Mouse (Mus musculus): ENCODE measurements around the gene Gm8220. TPM values are rescaled to one million over a fixed set of nuclear protein-coding genes. Genes with fewer than 3 reads are reported as not detected.
"Not testable (repeated sequence)": the region's sequence is repeated elsewhere in the genome, so short reads cannot be mapped to it uniquely, and the experiment has no call there.

Gm8220 gene
- not detected in 2 replicates for polyA plus RNA-seq (2016; fragmentation: Nextera tagmentation; extraction: Ambion mirVana)

DNA sequence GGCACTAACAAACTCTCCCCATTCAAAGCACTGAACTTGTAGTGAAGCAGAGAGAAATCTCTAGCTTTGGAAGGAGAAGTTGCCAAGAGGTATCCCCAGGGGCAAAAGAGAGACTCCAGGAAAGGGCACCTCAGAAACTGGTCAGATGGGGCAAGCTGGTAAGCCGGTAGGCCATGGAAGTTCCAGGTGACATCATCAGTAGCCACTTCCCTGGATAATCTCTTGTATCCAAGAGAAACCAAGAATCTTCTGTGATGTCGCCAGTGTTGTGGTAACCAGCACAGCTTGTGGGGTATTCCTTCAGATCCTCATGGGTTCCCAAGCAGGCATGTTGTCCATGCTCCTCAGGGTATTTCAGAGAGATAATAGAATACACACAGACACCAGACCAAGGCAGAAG, at the start of gene Gm8220:
Gene Gm8220, plus strand, starts transcription at position 301 of the 400 bp plus-strand sequence.
- 84% methylated on average over 2 of the region's 2 CpGs for WGBS
- not testable (repeated sequence) for H3K36me3 ChIP-seq

DNA sequence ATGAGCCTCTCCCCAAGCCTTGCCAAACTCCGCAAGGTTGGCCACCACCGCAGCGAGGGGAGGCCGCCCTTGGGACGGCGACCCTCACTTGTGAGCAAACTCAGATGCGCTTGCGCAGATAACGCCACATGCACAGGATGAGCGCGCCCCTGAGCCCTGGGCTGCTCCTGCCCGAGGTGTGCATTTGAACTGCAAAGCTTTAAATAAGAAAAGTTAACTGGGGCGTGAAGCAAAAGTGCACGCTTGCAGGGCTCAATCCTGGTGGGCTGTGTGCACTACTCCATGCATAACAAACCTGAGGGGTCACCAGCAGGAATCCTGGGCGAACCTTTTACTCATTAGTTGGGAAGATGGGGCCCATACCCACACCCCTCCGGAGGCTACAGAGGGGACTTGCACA, 37.3 kb upstream of the Gm8220 start:
- no peaks in the 10 kb centered on the region for H3K4me1 ChIP-seq (replicated peaks)
- no peak overlapping the region for H3K4me3 ChIP-seq
- WGBS: 92% methylated on average over 16 of the region's 16 CpGs
- H3K27ac ChIP-seq: no peak overlapping the region
- no peaks in the 10 kb centered on the region for H3K27me3 ChIP-seq (ENCODE audit: insufficient read depth, poor library complexity, severe bottlenecking)
- DNase-seq (ENCODE audit: low spot score): no peak
- H3K36me3 ChIP-seq: no peaks in the 10 kb centered on the region
- peaks cover 17% of the 10 kb centered on the region; the same call in 1 of the 2 replicates for H3K9me3 ChIP-seq

More for the DNA sequence above, at the start of gene Gm8220:
- not testable (repeated sequence) for H3K27ac ChIP-seq; H3K4me1 ChIP-seq (replicated peaks); H3K27me3 ChIP-seq (ENCODE audit: insufficient read depth, poor library complexity, severe bottlenecking); DNase-seq (ENCODE audit: low spot score); H3K9me3 ChIP-seq; H3K4me3 ChIP-seq

DNA sequence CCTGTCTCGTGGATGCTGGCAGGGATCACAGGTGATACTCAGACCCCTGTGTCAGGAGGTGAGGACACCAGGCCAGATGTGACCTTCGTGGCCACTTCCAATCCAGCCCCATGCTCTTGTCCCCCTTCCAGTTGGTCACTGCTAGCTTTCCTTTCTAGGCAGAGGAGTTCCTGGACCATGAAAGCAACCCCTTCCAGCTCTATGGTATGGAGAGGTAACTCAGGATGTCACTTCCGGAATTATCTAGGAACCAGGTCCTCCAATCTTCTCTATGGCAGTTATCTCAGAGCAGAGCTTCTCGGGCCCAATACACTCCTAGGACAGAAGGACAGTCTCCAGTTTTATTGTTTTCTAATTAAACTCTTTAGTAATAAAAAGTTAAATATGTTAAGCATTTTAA, 26.7 kb downstream of the Gm8220 start:
- not testable (repeated sequence) for H3K27me3 ChIP-seq (ENCODE audit: insufficient read depth, poor library complexity, severe bottlenecking); H3K4me1 ChIP-seq (replicated peaks); H3K4me3 ChIP-seq; DNase-seq (ENCODE audit: low spot score); H3K9me3 ChIP-seq; H3K27ac ChIP-seq; H3K36me3 ChIP-seq
- 79% methylated on average over 4 of the region's 4 CpGs for WGBS

DNA sequence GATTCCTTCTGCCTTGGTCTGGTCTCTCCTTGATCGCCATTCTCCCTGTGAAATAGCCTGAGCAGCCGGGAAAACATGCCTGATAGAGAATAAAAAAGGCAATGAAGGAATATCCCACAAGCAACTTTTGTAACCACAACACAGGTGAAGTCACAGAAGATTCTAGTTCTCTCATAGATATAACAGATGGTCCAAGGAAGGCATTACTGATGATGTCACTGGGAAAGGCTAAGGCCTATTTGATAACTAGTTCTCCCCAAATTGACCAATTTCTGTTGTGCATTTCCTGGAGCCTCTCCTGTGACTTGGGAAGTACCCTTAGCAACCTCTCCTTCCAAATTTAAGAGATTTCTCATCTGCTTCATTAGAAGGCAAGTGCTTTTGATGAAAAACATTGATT, 53.1 kb downstream of the Gm8220 start, which contains the start of gene Gm5930:
Gene Gm5930, minus strand, starts transcription at position 101 of the 400 bp plus-strand sequence.
- DNase-seq (ENCODE audit: low spot score); H3K27ac ChIP-seq; H3K4me3 ChIP-seq; H3K36me3 ChIP-seq; H3K9me3 ChIP-seq; H3K27me3 ChIP-seq (ENCODE audit: insufficient read depth, poor library complexity, severe bottlenecking); H3K4me1 ChIP-seq (replicated peaks): not testable (repeated sequence)
- WGBS: 80% methylated on average over 1 of the region's 2 CpGs

Other genes starting within 250 kb of the Gm8220 start
- gene Ear2, start 182.9 kb upstream of the Gm8220 start, polyA plus RNA-seq (2016; fragmentation: Nextera tagmentation; extraction: Ambion mirVana): not detected in 2 replicates
- not detected in 2 replicates for gene Gm3327, start 161.7 kb upstream of the Gm8220 start, polyA plus RNA-seq (2016; fragmentation: Nextera tagmentation; extraction: Ambion mirVana)
- gene Gm8212, start 87.9 kb upstream of the Gm8220 start, polyA plus RNA-seq (2016; fragmentation: Nextera tagmentation; extraction: Ambion mirVana): not detected in 2 replicates
- gene 4930503E14Rik, start 72.3 kb upstream of the Gm8220 start, polyA plus RNA-seq (2016; fragmentation: Nextera tagmentation; extraction: Ambion mirVana): not detected in 2 replicates
- not detected in 2 replicates for gene Gm5930, start 53.0 kb downstream of the Gm8220 start, polyA plus RNA-seq (2016; fragmentation: Nextera tagmentation; extraction: Ambion mirVana)
- not detected in 2 replicates for gene Gm8229, start 79.8 kb downstream of the Gm8220 start, polyA plus RNA-seq (2016; fragmentation: Nextera tagmentation; extraction: Ambion mirVana)
- gene Gm3371, start 125.1 kb downstream of the Gm8220 start, polyA plus RNA-seq (2016; fragmentation: Nextera tagmentation; extraction: Ambion mirVana): not detected in 2 replicates
- not detected in 2 replicates for gene Gm8232, start 148.1 kb downstream of the Gm8220 start, polyA plus RNA-seq (2016; fragmentation: Nextera tagmentation; extraction: Ambion mirVana)
- gene BC061237, start 206.9 kb downstream of the Gm8220 start, polyA plus RNA-seq (2016; fragmentation: Nextera tagmentation; extraction: Ambion mirVana): not detected in 2 replicates
- not detected in 2 replicates for gene Gm17093, start 232.7 kb downstream of the Gm8220 start, polyA plus RNA-seq (2016; fragmentation: Nextera tagmentation; extraction: Ambion mirVana)